Mouse (Mus musculus) E14TG2a.4 (cell line): ENCODE data around the gene Gpat3.

Experiments
- CTCF ChIP-seq: conservative IDR thresholded peaks from 2 replicates; pipeline ENCODE4 v1.5.1; 2014; ENCODE audit warnings: low read length
- NANOG ChIP-seq: IDR thresholded peaks from 2 replicates; pipeline ENCODE4 v1.6.1; 2014; ENCODE audit warnings: borderline replicate concordance, low read length, mixed read lengths
- POU5F1 ChIP-seq: IDR thresholded peaks from 2 replicates; pipeline ENCODE4 v1.6.1; 2014; ENCODE audit warnings: low read length, borderline replicate concordance

GRCm38 (mm10) chr5:100819568-100820480 is 25.7 kb upstream of the Gpat3 start:
- TF ChIP-seq CTCF (peak; percentile 48), NANOG (no peak), POU5F1 (no peak)
